Mouse (Mus musculus) G1E (cell line): ENCODE measurements around the gene Cacna1a. TPM values are rescaled to one million over a fixed set of nuclear protein-coding genes. Genes with fewer than 3 reads are reported as not detected.

Experiments used
- ATAC-seq: 2 replicates; pipeline ENCODE4 v1.8.0; 2016; ENCODE audit warnings: mild to moderate bottlenecking; ENCODE audit not compliant: insufficient number of reproducible peaks, poor library complexity, low FRiP score, severe bottlenecking; ENCODE audit errors: extremely low read depth
- DNase-seq: peaks from one replicate; pipeline ENCODE4 v3.0.0; 2012; ENCODE audit warnings: low spot score
- H3K27me3 ChIP-seq: 2 replicates; pipeline ENCODE4 v1.6.1; 2012; ENCODE audit warnings: mild to moderate bottlenecking, low read length, inconsistent platforms; ENCODE audit not compliant: insufficient read depth
- H3K36me3 ChIP-seq: replicated peaks from 2 replicates; pipeline ENCODE3; 2012; ENCODE audit warnings: mild to moderate bottlenecking, inconsistent platforms
- H3K4me1 ChIP-seq: 2 replicates; pipeline ENCODE4 v1.6.1; 2012; ENCODE audit warnings: low read depth, low read length, inconsistent platforms, mixed read lengths; ENCODE audit not compliant: insufficient read depth
- H3K4me3 ChIP-seq: 2 replicates; pipeline ENCODE4 v1.5.1; 2012; ENCODE audit warnings: low read depth, mild to moderate bottlenecking, inconsistent platforms, low read length, moderate library complexity, mixed read lengths
- H3K9me3 ChIP-seq: replicated peaks from 2 replicates; pipeline ENCODE4 v1.6.1; 2012; ENCODE audit warnings: inconsistent platforms
- CTCF ChIP-seq: IDR thresholded peaks from 2 replicates; pipeline ENCODE4 v1.5.1; 2012; ENCODE audit warnings: low read depth, low read length, inconsistent platforms, mixed read lengths
- GATA1 ChIP-seq: IDR thresholded peaks from 2 replicates; pipeline ENCODE4 v1.6.1; 2012; ENCODE audit warnings: borderline replicate concordance, low read length, inconsistent platforms, mixed read lengths
- GATA2 ChIP-seq: IDR thresholded peaks from 2 replicates; pipeline ENCODE4 v1.6.1; 2012; ENCODE audit warnings: low read depth, low read length, inconsistent platforms, borderline replicate concordance
- POLR2AphosphoS5 ChIP-seq: IDR thresholded peaks from 2 replicates; pipeline ENCODE4 v1.6.1; 2012; ENCODE audit warnings: low read depth, low read length, inconsistent platforms; ENCODE audit not compliant: insufficient replicate concordance
- TAL1 ChIP-seq: conservative IDR thresholded peaks from 2 replicates; pipeline ENCODE4 v1.6.1; 2012; ENCODE audit warnings: low read depth, low read length, inconsistent platforms, mixed read lengths
- polyA plus RNA-seq: library from polyadenylated mRNA; stranded (reverse); fragments of >175 nt; gene quantifications from 2 replicates; pipeline ENCODE4 v1.2.3, GENCODE M21; 2012
- total RNA-seq, 2 experiments: library from RNA; stranded (forward) in 1 of 2; stranded (reverse) in 1 of 2; fragments of 200-1000 nt in 1 of 2; fragments of >200 nt in 1 of 2; fragmentation: Nextera tagmentation in 1 of 2; gene quantifications; 2 replicates each; pipeline ENCODE4 v1.2.3; 2014 to 2017

The Cacna1a gene
- total and polyA plus RNA-seq, 3 experiments = 0.23 to 31.7 (median 1.0) TPM

DNA sequence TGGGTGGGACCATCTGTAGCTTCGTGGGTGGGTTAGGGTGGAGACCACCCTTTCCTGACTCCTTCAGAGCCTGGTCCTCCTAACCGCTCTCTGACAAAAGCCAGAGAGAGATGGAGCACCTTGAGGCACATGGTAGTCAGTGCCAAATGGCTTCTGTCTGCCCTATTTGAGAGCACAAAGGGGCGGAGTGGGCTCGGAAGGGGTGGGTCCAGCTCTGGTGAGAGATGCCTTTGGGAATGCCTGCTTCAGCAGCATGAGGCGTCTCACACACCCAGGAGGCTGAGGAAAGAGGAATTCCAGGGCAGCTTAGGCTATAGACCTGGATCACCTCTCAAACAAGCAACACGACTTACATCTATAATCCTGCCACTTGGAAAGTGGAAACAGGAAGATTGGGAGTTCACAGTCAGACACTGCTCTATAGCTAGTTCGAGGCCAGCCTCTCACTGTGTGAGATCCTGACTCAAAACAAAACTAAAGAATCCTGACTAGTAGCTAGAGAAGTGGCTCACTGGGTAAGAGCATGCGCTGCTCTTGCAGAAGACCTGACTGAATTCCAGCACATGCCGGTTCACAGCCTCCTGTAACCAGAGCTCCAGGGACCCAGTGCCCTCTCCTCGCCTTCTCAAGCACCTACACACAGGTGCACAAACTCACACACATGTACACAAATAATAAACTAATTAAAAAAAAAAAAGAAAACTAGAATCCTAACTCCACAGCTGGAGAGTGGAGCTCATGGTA, 245.8 kb downstream of the Cacna1a start:
- no peaks in the 10 kb centered on the region for H3K9me3 ChIP-seq
- H3K36me3 ChIP-seq = no peaks in the 10 kb centered on the region
- TF ChIP-seq GATA2 (no peak), GATA1 (no peak), POLR2AphosphoS5 (no peak), CTCF (no peak), TAL1 (no peak)
- no peak for DNase-seq
- ATAC-seq = no peak
- peaks cover 63% of the 10 kb centered on the region for H3K27me3 ChIP-seq
- peaks cover 23% of the 10 kb centered on the region for H3K4me1 ChIP-seq
- H3K4me3 ChIP-seq = no peak overlapping the region

- H3K4me1 ChIP-seq = peaks cover 19% of the 10 kb centered on the region
- no peak for ATAC-seq
- H3K36me3 ChIP-seq = no peaks in the 10 kb centered on the region
- H3K4me3 ChIP-seq = no peak overlapping the region
- no peaks in the 10 kb centered on the region for H3K9me3 ChIP-seq
- TF ChIP-seq POLR2AphosphoS5 (no peak), GATA1 (no peak), GATA2 (no peak), TAL1 (no peak), CTCF (no peak)
- H3K27me3 ChIP-seq = peaks cover 57% of the 10 kb centered on the region
- no peak for DNase-seq
Observed at GRCm38 (mm10) chr8:84634849-84635304, 246.6 kb downstream of the Cacna1a start.

DNA sequence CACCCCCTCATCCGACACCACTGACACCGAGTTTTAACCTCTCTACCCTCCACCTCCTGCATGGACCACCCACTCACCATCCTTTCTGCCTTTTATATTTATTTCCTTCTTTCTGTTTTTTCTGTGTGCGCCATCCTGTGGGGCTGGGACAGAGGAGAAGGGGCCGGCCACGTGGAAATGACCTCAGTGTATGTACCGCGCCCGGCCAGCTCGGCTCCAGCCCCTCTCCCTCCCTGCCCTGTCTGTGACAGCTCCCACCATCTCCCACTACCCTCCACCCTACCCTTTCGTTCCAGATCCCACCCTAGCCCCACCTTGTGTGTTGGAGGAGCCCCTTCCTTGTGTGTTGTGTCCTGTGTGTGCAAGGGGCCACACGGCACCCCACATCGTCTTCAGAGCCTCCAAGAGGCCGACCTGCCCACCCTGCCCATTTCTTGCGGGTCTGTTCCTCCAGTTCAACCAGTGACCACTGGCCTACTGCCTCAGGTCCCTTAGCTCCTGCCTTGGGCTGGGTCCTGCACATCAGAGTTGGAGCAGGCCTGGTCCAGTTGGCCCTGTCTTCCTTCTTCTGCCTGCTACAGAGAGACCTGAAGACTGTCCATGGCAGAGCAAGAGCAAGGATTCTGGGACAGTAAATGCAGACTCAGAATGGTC, 247.3 kb downstream of the Cacna1a start:
- no peak for TF ChIP-seq GATA1
- no peak overlapping the region for H3K4me3 ChIP-seq
- ATAC-seq = no peak
- H3K4me1 ChIP-seq = peaks cover 20% of the 10 kb centered on the region
- DNase-seq = no peak
- H3K9me3 ChIP-seq = no peaks in the 10 kb centered on the region
- H3K27me3 ChIP-seq = peaks cover 57% of the 10 kb centered on the region
- no peaks in the 10 kb centered on the region for H3K36me3 ChIP-seq

- H3K36me3 ChIP-seq = no peaks in the 10 kb centered on the region
- H3K9me3 ChIP-seq = no peaks in the 10 kb centered on the region
- H3K4me1 ChIP-seq = peaks cover 25% of the 10 kb centered on the region
- TF ChIP-seq TAL1 (no peak), CTCF (no peak), GATA2 (no peak), POLR2AphosphoS5 (no peak), GATA1 (no peak)
- ATAC-seq = no peak
- no peak for DNase-seq
- H3K27me3 ChIP-seq = peaks cover 57% of the 10 kb centered on the region
- H3K4me3 ChIP-seq = no peak overlapping the region
Observed at GRCm38 (mm10) chr8:84636051-84636691, 247.9 kb downstream of the Cacna1a start.

- no peak for DNase-seq
- H3K4me3 ChIP-seq = peak overlapping the region; percentile 76
- H3K27me3 ChIP-seq = peaks cover 51% of the 10 kb centered on the region
- no peak for ATAC-seq
- TF ChIP-seq TAL1 (no peak), POLR2AphosphoS5 (no peak), GATA2 (no peak), CTCF (no peak), GATA1 (no peak)
- no peaks in the 10 kb centered on the region for H3K9me3 ChIP-seq
- H3K36me3 ChIP-seq = no peaks in the 10 kb centered on the region
- peaks cover 36% of the 10 kb centered on the region for H3K4me1 ChIP-seq
Observed at GRCm38 (mm10) chr8:84637946-84638554, 249.8 kb downstream of the Cacna1a start.

DNA sequence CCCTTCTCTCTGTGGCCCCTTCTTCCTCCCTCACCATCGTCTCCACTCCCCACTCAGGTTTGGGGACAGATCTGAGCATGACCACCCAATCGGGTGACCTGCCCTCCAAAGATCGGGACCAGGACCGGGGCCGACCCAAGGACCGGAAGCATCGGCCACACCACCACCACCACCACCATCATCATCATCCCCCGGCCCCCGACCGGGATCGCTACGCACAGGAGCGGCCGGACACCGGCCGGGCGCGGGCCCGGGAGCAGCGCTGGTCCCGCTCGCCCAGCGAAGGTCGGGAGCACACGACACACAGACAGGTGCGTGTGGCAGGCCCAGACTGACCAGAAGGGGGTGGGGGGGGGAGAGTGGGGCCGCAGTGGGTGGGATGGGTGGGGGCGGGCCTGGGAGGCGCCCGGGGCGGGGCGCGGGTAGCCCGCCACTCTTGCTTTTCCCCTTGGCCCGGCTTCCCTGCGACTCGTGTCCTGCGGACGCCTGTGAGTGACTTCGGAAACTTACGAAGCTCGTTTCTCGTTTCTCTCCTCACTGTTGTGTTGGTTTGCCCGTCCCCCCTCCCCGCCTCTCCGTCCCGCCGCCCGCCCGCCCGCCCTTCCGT, 250.4 kb downstream of the Cacna1a start:
- no peaks in the 10 kb centered on the region for H3K9me3 ChIP-seq
- H3K4me3 ChIP-seq = peak overlapping the region; percentile 76
- H3K4me1 ChIP-seq = peaks cover 38% of the 10 kb centered on the region
- H3K27me3 ChIP-seq = peaks cover 45% of the 10 kb centered on the region
- H3K36me3 ChIP-seq = no peaks in the 10 kb centered on the region
- ATAC-seq = no peak
- DNase-seq = peak; percentile 60
- TF ChIP-seq CTCF = no peak
- no peak for TF ChIP-seq POLR2AphosphoS5
- no peak for TF ChIP-seq GATA1
- no peak for TF ChIP-seq TAL1
- no peak for TF ChIP-seq GATA2
